Mouse (Mus musculus): ENCODE results near the gene Anp32b.

Anp32b gene

DNA sequence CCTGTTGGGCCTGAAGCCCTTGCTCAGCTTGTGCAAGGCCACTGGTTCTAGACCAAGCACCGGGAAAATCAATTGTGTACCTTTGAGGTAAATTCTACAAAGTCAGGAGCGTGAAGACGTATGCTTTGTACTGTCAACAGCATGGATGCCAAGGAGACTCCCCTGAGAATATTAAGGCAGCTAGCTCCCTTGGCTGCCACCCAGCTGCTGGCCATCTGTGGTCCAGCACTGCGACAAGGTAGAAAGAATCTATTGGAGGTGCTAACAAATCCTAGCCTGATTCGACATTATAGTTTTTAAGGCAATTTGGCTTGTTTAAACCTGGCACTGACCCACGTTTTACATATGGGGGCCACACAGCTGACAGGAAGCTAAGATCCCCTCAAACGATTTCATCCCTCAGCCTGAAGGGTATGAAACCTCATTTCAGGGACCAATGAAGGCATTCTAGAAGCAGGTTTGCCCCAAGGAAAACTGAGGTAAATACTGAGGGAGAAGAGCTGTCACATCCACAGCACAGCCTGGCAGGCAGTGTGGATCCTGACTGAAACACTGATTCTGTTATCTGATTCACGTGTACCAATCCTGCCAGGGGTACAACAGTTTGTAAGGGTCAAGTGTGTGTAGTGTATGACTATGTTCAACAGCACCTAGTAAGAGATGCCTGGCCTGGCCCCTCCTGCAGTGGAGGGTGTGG, 54.8 kb downstream of the Anp32b start:
- DNase-seq (ENCODE audit: low read depth): no peak

DNA sequence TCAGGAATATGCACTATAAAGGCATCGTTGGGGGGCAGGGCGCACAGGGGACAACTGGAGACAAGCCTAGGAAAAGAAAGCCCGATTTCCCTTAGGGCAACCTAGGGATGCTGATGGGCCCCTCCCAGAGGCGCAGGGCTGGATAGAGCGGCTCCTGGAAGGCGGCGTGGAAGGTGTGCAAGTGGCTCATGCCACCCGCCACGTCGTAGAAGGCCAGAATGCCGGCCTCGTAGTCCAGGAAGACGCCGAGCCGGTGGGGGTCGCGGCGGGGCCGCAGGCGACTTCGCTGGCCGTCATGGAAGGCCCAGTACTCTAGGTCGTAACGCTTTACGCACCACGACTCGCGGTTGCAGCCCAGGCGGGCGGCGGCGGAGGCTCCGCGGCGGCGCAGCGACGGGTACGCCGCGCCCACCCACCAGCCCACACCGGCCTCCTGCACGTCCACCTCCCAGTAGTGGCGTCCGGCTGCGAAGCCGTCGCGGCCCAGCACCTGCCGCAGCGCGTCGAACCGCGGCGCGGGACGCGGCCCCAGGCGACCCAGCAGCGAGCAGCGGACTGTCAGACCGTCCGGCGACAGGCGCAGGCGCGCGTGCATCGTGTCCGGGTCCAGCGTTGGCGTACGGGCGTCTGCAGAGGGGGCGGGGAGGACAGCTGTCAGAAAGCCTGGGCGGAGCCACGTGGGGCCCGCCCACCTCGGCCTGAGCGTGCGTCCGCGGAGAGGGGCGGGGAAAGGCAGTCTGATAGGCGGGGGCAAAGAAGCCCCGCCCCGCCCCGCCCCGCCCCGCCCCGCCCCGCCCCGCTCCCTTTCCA, 56.3 kb downstream of the Anp32b start:
- peak; percentile 88 for DNase-seq (ENCODE audit: low read depth)

DNA sequence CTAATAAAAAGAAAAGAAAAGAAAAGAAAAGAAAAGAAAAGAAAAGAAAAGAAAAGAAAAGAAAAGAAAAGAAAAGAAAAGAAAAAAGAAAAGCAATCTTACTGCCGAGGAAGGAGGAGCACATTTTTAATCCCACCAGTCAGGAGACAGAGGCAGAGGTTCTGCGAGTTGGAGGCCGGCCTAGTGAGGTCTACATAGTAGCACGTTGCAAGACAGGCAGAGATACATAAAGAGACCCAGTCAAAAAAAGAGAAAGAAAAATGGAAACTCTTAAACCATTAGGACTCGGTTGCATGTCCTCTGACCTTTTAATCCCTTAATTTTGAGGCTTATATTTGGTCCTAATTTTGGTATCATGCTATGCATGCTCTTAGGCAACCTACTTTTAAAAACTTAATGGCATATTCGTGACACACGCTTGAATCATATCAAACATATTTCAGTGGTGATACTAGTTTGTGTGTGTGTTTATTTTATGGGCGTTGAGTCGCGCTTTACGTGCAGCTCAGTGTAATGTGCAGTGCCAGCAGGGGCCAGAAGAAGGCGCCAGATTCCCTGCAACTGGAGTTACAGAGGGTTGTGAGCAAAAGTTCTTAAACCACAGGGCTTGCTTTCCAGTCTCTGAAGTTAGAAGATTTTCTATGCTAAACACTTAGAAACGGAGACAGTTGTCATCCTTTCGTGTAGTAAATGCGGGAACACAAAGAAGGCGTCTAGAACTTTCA, 57.2 kb downstream of the Anp32b start:
- peak; percentile 92 for DNase-seq (ENCODE audit: low read depth)

DNA sequence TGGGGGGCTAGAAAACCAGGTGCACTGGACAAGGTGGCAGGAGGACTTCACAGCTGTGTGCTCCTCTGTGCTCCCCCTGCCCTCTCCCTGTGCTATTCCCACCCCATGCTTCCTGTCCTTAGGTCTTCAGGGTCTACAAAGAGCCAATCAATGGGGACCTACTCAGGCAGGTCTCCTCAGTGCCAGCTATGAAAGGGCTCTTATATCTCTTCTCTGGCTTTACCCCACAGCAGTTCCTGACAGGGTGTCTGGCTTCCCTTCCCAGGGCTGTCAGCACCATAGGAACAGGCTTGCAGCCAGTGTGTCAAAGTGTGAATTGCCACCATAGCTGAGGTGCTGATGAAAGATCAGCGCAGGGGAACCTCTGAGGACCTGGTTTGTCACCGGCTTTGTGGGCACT, 69.8 kb downstream of the Anp32b start:
- no peak for DNase-seq (ENCODE audit: low read depth)

DNA sequence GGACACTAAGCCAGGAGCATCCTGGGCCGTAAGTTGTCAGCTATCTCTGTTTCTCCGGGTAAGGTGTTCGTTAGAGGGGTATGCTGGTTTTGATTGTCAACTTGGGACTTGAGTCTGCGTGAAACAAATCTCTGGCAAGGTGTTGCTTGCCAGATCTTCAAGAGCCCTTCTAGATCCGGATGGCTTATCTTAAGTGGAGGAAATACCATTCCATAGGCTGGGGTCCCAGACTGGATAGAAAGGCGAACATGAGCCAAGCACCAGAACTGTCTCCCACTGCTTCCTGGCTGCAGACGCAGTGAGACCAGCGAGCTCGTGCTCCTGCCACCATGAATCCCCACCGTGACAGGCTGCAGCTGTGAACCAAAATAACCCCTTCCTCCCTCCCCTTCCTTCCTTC, 70.8 kb downstream of the Anp32b start:
- no peak for DNase-seq (ENCODE audit: low read depth)
